Comparison of ENCODE assay signal across 13 mouse cellular contexts in the genomic region with DNA sequence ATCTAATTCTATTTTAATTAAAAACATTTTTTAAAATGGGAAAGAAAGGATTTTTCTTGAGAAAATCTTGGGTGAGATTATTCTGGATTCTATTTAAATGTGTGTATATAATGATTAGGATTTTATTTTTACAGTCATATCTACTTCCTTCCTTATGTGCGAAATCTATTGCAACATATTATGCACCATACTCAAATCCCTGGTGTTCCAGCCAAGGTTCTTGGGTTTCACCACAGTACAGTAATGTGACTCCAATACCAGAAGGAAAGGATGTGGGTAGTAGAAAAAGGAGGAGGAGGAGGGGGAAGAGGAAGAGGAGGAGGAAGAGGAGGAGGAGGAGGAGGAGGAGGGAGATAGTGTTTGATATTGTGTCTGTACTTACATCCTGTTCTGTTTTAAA. TPM values are rescaled to one million over a fixed set of nuclear protein-coding genes. Genes with fewer than 3 reads are reported as not detected.
"Had no signal": no experiment of that assay in that cellular context is flagged by ENCODE, and none has a peak within 500 bp of the region (broad histone marks: within the 10 kb centered on the region; RNA-seq: fewer than 3 reads in every experiment).

No protein-coding gene starts in this region.

- H3K4me3 ChIP-seq: limb, embryonic 15.5 days; liver, embryonic 12.5 days; lung, embryonic 15.5 days; neural tube, embryonic 13.5 days; stomach, embryonic 15.5 days had no signal

- H3K4me1 ChIP-seq: stomach, embryonic 15.5 days had no signal

- DNase-seq: kidney, adult 18-20 months; kidney, postnatal 14 days; layer of hippocampus, postnatal 36 days; midbrain, embryonic 14.5 days; right cerebral cortex, postnatal 14 days; thymus, adult 2 months; thymus, postnatal 25 days had no signal

- H3K4me2 ChIP-seq: limb, embryonic 15.5 days; liver, embryonic 12.5 days; lung, embryonic 15.5 days; neural tube, embryonic 13.5 days; stomach, embryonic 15.5 days had no signal

- H3K36me3 ChIP-seq: stomach, embryonic 15.5 days had no signal

- H3K27ac ChIP-seq: limb, embryonic 15.5 days; liver, embryonic 12.5 days; lung, embryonic 15.5 days; neural tube, embryonic 13.5 days; stomach, embryonic 15.5 days had no signal

- H3K27me3 ChIP-seq: limb, embryonic 15.5 days; liver, embryonic 12.5 days; lung, embryonic 15.5 days; neural tube, embryonic 13.5 days; stomach, embryonic 15.5 days had no signal

RNA-seq across cellular contexts. Expression of a gene that starts 2.3 kb away (rescaled TPM):
- total RNA-seq: monocyte, adult 5-6 weeks had no signal
